Mouse (Mus musculus): ENCODE results near the gene Bet1l. TPM values are rescaled to one million over a fixed set of nuclear protein-coding genes. Genes with fewer than 3 reads are reported as not detected.

The Bet1l gene
- total and polyA plus RNA-seq, 2 experiments from 2014 or later, result 14.8 to 29.6 TPM

GRCm38 (mm10) chr7:140835758-140836087 is 21.7 kb downstream of the Bet1l start:
- Histone ChIP-seq H3K4me2 (ENCODE audit: low read depth, low read length) (no peak overlapping the region), H3K9me3 (replicated peaks; ENCODE audit: control insufficient read depth, low read length) (no peaks in the 10 kb centered on the region), H3K36me3 (replicated peaks; ENCODE audit: control insufficient read depth, insufficient read depth, low read length) (no peaks in the 10 kb centered on the region), H3K27me3 (ENCODE audit: control insufficient read depth, insufficient read depth, low read length) (peaks cover 14% of the 10 kb centered on the region; the same call in 1 of the 2 replicates), H3K27ac (ENCODE audit: low read depth) (no peak overlapping the region), H3K9ac (replicated peaks; ENCODE audit: low read depth, low read length) (no peak overlapping the region), H3K4me1 (ENCODE audit: control insufficient read depth, insufficient read depth) (no peaks in the 10 kb centered on the region), H3K4me3 (ENCODE audit: low read depth, low read length) (no peak overlapping the region)
- no peak for ATAC-seq (ENCODE audit: insufficient read depth, low read depth)
- TF ChIP-seq CTCF (IDR thresholded peaks at IDR 0.05; ENCODE audit: low read depth) (no peak), EP300 (IDR thresholded peaks at IDR 0.05; ENCODE audit: low read depth) (no peak)
- WGBS, result 49% methylated on average over 2 of the region's 2 CpGs
- DNase-seq (ENCODE audit: low spot score), result no peak

GRCm38 (mm10) chr7:140834968-140835757 is 22.2 kb downstream of the Bet1l start, which contains the start of gene Urah:
Gene Urah, plus strand, starts transcription at chr7:140835018.
- TF ChIP-seq EP300 (IDR thresholded peaks at IDR 0.05; ENCODE audit: low read depth) (no peak), CTCF (IDR thresholded peaks at IDR 0.05; ENCODE audit: low read depth) (no peak)
- H3K9ac ChIP-seq (replicated peaks; ENCODE audit: low read depth, low read length), result no peak within 1 kb of the TSS
- H3K4me1 ChIP-seq (ENCODE audit: control insufficient read depth, insufficient read depth), result no peaks in the 10 kb centered on the region
- H3K36me3 ChIP-seq (replicated peaks; ENCODE audit: control insufficient read depth, insufficient read depth, low read length), result no peaks in the 10 kb centered on the region
- peaks cover 11% of the 10 kb centered on the region; the same call in 1 of the 2 replicates for H3K27me3 ChIP-seq (ENCODE audit: control insufficient read depth, insufficient read depth, low read length)
- no peak for DNase-seq (ENCODE audit: low spot score)
- WGBS, result 41% methylated on average over 20 of the region's 20 CpGs
- no peak within 1 kb of the TSS for H3K4me3 ChIP-seq (ENCODE audit: low read depth, low read length)
- no peak for ATAC-seq (ENCODE audit: insufficient read depth, low read depth)
- no peak within 1 kb of the TSS for H3K27ac ChIP-seq (ENCODE audit: low read depth)
- H3K9me3 ChIP-seq (replicated peaks; ENCODE audit: control insufficient read depth, low read length), result no peaks in the 10 kb centered on the region
- no peak within 1 kb of the TSS for H3K4me2 ChIP-seq (ENCODE audit: low read depth, low read length)

- WGBS, result 68% methylated on average over 4 of the region's 4 CpGs
- H3K4me1 ChIP-seq (ENCODE audit: control insufficient read depth, insufficient read depth), result no peaks in the 10 kb centered on the region
- no peak for ATAC-seq (ENCODE audit: insufficient read depth, low read depth)
Observed at GRCm38 (mm10) chr7:140833341-140833740, 24.0 kb downstream of the Bet1l start.

GRCm38 (mm10) chr7:140831447-140831846 is 25.9 kb downstream of the Bet1l start:
- Histone ChIP-seq H3K4me2 (ENCODE audit: low read depth, low read length) (no peak overlapping the region), H3K36me3 (replicated peaks; ENCODE audit: control insufficient read depth, insufficient read depth, low read length) (no peaks in the 10 kb centered on the region), H3K9ac (replicated peaks; ENCODE audit: low read depth, low read length) (no peak overlapping the region), H3K27ac (ENCODE audit: low read depth) (no peak overlapping the region), H3K4me1 (ENCODE audit: control insufficient read depth, insufficient read depth) (no peaks in the 10 kb centered on the region), H3K27me3 (ENCODE audit: control insufficient read depth, insufficient read depth, low read length) (0 out of 2 replicates have a peak, but pooled peaks cover 4% of the 10 kb centered on the region), H3K4me3 (ENCODE audit: low read depth, low read length) (no peak overlapping the region), H3K9me3 (replicated peaks; ENCODE audit: control insufficient read depth, low read length) (no peaks in the 10 kb centered on the region)
- TF ChIP-seq EP300 (IDR thresholded peaks at IDR 0.05; ENCODE audit: low read depth) (no peak), CTCF (IDR thresholded peaks at IDR 0.05; ENCODE audit: low read depth) (no peak)
- 57% methylated on average over 6 of the region's 6 CpGs for WGBS
- DNase-seq (ENCODE audit: low spot score) (no peak), ATAC-seq (ENCODE audit: insufficient read depth, low read depth) (no peak)

More at GRCm38 (mm10) chr7:140833341-140833740, 24.0 kb downstream of the Bet1l start:
- no peak for DNase-seq (ENCODE audit: low spot score)
- no peaks in the 10 kb centered on the region for H3K36me3 ChIP-seq (replicated peaks; ENCODE audit: control insufficient read depth, insufficient read depth, low read length)
- H3K9ac ChIP-seq (replicated peaks; ENCODE audit: low read depth, low read length), result no peak overlapping the region
- TF ChIP-seq CTCF (IDR thresholded peaks at IDR 0.05; ENCODE audit: low read depth) (no peak), EP300 (IDR thresholded peaks at IDR 0.05; ENCODE audit: low read depth) (no peak)
- no peak overlapping the region for H3K4me2 ChIP-seq (ENCODE audit: low read depth, low read length)
- no peak overlapping the region for H3K27ac ChIP-seq (ENCODE audit: low read depth)
- H3K4me3 ChIP-seq (ENCODE audit: low read depth, low read length), result no peak overlapping the region
- 0 out of 2 replicates have a peak, but pooled peaks cover 4% of the 10 kb centered on the region for H3K27me3 ChIP-seq (ENCODE audit: control insufficient read depth, insufficient read depth, low read length)
- no peaks in the 10 kb centered on the region for H3K9me3 ChIP-seq (replicated peaks; ENCODE audit: control insufficient read depth, low read length)

GRCm38 (mm10) chr7:140828171-140828881 is 29.1 kb downstream of the Bet1l start:
- WGBS, result 19% methylated on average over 8 of the region's 8 CpGs
- TF ChIP-seq EP300 (IDR thresholded peaks at IDR 0.05; ENCODE audit: low read depth), result no peak
- peak; percentile 63 for TF ChIP-seq CTCF (IDR thresholded peaks at IDR 0.05; ENCODE audit: low read depth)
- H3K4me3 ChIP-seq (ENCODE audit: low read depth, low read length), result no peak overlapping the region
- no peaks in the 10 kb centered on the region for H3K36me3 ChIP-seq (replicated peaks; ENCODE audit: control insufficient read depth, insufficient read depth, low read length)
- no peak overlapping the region for H3K9ac ChIP-seq (replicated peaks; ENCODE audit: low read depth, low read length)
- DNase-seq (ENCODE audit: low spot score) (peak; percentile 26), ATAC-seq (ENCODE audit: insufficient read depth, low read depth) (peak; percentile 58; the same call in 1 of the 2 replicates)
- H3K27ac ChIP-seq (ENCODE audit: low read depth), result no peak overlapping the region
- H3K9me3 ChIP-seq (replicated peaks; ENCODE audit: control insufficient read depth, low read length), result no peaks in the 10 kb centered on the region
- H3K4me2 ChIP-seq (ENCODE audit: low read depth, low read length), result peak overlapping the region; percentile 23; the same call in 1 of the 2 replicates
- H3K27me3 ChIP-seq (ENCODE audit: control insufficient read depth, insufficient read depth, low read length), result 0 out of 2 replicates have a peak, but pooled peaks cover 4% of the 10 kb centered on the region
- no peaks in the 10 kb centered on the region for H3K4me1 ChIP-seq (ENCODE audit: control insufficient read depth, insufficient read depth)

Data from heart, postnatal 0 days (tissue).